Mouse (Mus musculus) ES-Bruce4 (cell line): ENCODE data around the gene Cops6.

Experiments used
- CTCF ChIP-seq: IDR thresholded peaks from one replicate; pipeline ENCODE4 v1.8.1; 2011; ENCODE audit warnings: low read depth, low read length
- POLR2A ChIP-seq: IDR thresholded peaks from one replicate; pipeline ENCODE4 v1.8.1; 2011; ENCODE audit warnings: low read length; ENCODE audit not compliant: insufficient read depth

- no peak for TF ChIP-seq POLR2A
- no peak for TF ChIP-seq CTCF
Observed at GRCm38 (mm10) chr5:138163046-138163445, 2.2 kb downstream of the Cops6 start.
